10 mouse cellular contexts compared by ENCODE assay signal in genomic region chr4:138446981-138447380, GRCm38 (mm10). TPM values are rescaled to one million over a fixed set of nuclear protein-coding genes. Genes with fewer than 3 reads are reported as not detected.
DNase-seq lines count a peak whose midpoint lies in the region; ATAC-seq and TF ChIP-seq lines count a peak whose summit lies in the region.
"Had no signal": no experiment of that assay in that cellular context is flagged by ENCODE, and none has a peak within 500 bp of the region (broad histone marks: within the 10 kb centered on the region; RNA-seq: fewer than 3 reads in every experiment).

No protein-coding gene starts in this region.

- H3K27ac ChIP-seq in limb, embryonic 13.5 days: no peak overlapping the region
- no peak overlapping the region for H3K27ac ChIP-seq in limb, embryonic 10.5 days
- H3K27ac ChIP-seq in forebrain, embryonic 16.5 days (ENCODE audit: low read length): peak overlapping the region; percentile 71
- 0 out of 2 replicates have a peak overlapping the region, but pooled peaks have one; percentile 15 for H3K27ac ChIP-seq in midbrain, embryonic 12.5 days (replicated peaks)
- no peak overlapping the region for H3K27ac ChIP-seq in stomach, postnatal 0 days (replicated peaks)
- no peak overlapping the region for H3K27ac ChIP-seq in cerebellum, adult 2 months (ENCODE audit: insufficient read depth, low read length)
- H3K27ac ChIP-seq: macrophage had no signal

- H3K4me3 ChIP-seq in limb, embryonic 13.5 days: no peak overlapping the region
- H3K4me3 ChIP-seq in limb, embryonic 10.5 days: no peak overlapping the region
- no peak overlapping the region for H3K4me3 ChIP-seq in forebrain, embryonic 16.5 days (replicated peaks; ENCODE audit: low read length)
- no peak overlapping the region for H3K4me3 ChIP-seq in midbrain, embryonic 12.5 days
- no peak overlapping the region for H3K4me3 ChIP-seq in stomach, postnatal 0 days (ENCODE audit: low read depth, low read length)
- H3K4me3 ChIP-seq in cerebellum, adult 2 months (replicated peaks; ENCODE audit: insufficient read depth, low read depth, low read length): no peak overlapping the region
- H3K4me3 ChIP-seq: erythroblast, embryonic 14.5 days had no signal

- 0 out of 2 replicates have a peak overlapping the region, but pooled peaks have one; percentile 25 for H3K9ac ChIP-seq in limb, embryonic 13.5 days
- peak overlapping the region; percentile 51 for H3K9ac ChIP-seq in forebrain, embryonic 16.5 days (replicated peaks; ENCODE audit: low read depth, low read length)
- H3K9ac ChIP-seq in midbrain, embryonic 12.5 days (replicated peaks): no peak overlapping the region
- no peak overlapping the region for H3K9ac ChIP-seq in stomach, postnatal 0 days (ENCODE audit: low read length)

- no peak for ATAC-seq in limb, embryonic 13.5 days (ENCODE audit: low FRiP score, low read depth)
- ATAC-seq in forebrain, embryonic 16.5 days: no peak; the same call in none of the 2 replicates
- ATAC-seq in midbrain, embryonic 12.5 days (ENCODE audit: low FRiP score, low read depth): peak; percentile 13; the same call in 1 of the 2 replicates
- no peak for ATAC-seq in stomach, postnatal 0 days (ENCODE audit: low FRiP score, low TSS enrichment)

- peaks cover 6% of the 10 kb centered on the region; the same call in 1 of the 2 replicates for H3K36me3 ChIP-seq in limb, embryonic 13.5 days
- peaks cover 6% of the 10 kb centered on the region for H3K36me3 ChIP-seq in limb, embryonic 10.5 days
- no peaks in the 10 kb centered on the region for H3K36me3 ChIP-seq in forebrain, embryonic 16.5 days (ENCODE audit: control insufficient read depth, insufficient read depth)
- peaks cover 6% of the 10 kb centered on the region for H3K36me3 ChIP-seq in midbrain, embryonic 12.5 days
- H3K36me3 ChIP-seq in stomach, postnatal 0 days (ENCODE audit: control insufficient read depth, insufficient read depth, low read length): no peaks in the 10 kb centered on the region

- TF ChIP-seq CTCF in stomach, postnatal 0 days (IDR thresholded peaks at IDR 0.05; ENCODE audit: low read depth): no peak
- TF ChIP-seq CTCF in cerebellum, adult 2 months (IDR thresholded peaks at IDR 0.05; ENCODE audit: borderline replicate concordance, insufficient read depth, low read depth, low read length): no peak

- TF ChIP-seq POLR2A in cerebellum, adult 2 months (IDR thresholded peaks at IDR 0.05; ENCODE audit: borderline replicate concordance, insufficient read depth, low read length): no peak

- no peak for TF ChIP-seq EP300 in stomach, postnatal 0 days (optimal IDR thresholded peaks at IDR 0.05)

- H3K4me1 ChIP-seq in limb, embryonic 13.5 days: no peaks in the 10 kb centered on the region
- H3K4me1 ChIP-seq in limb, embryonic 10.5 days: peaks cover 17% of the 10 kb centered on the region
- H3K4me1 ChIP-seq in forebrain, embryonic 16.5 days (replicated peaks; ENCODE audit: control insufficient read depth, insufficient read depth, low read length): peaks cover 25% of the 10 kb centered on the region
- peaks cover 29% of the 10 kb centered on the region for H3K4me1 ChIP-seq in midbrain, embryonic 12.5 days
- H3K4me1 ChIP-seq in stomach, postnatal 0 days (replicated peaks; ENCODE audit: control insufficient read depth, insufficient read depth): no peaks in the 10 kb centered on the region
- H3K4me1 ChIP-seq in cerebellum, adult 2 months (ENCODE audit: control insufficient read depth, insufficient read depth, low read length): no peaks in the 10 kb centered on the region; the same call in 1 of the 2 replicates

- no peak overlapping the region for H3K4me2 ChIP-seq in limb, embryonic 13.5 days (replicated peaks)
- no peak overlapping the region for H3K4me2 ChIP-seq in forebrain, embryonic 16.5 days (ENCODE audit: low read length)
- no peak overlapping the region for H3K4me2 ChIP-seq in midbrain, embryonic 12.5 days (replicated peaks)
- no peak overlapping the region for H3K4me2 ChIP-seq in stomach, postnatal 0 days (replicated peaks; ENCODE audit: low read depth)

- 19% methylated on average over 13 of the region's 13 CpGs for WGBS in limb, embryonic 13.5 days
- 33% methylated on average over 13 of the region's 13 CpGs for WGBS in limb, embryonic 10.5 days
- 9% methylated on average over 13 of the region's 13 CpGs for WGBS in forebrain, embryonic 16.5 days
- WGBS in midbrain, embryonic 12.5 days: 23% methylated on average over 13 of the region's 13 CpGs
- WGBS in stomach, postnatal 0 days: 23% methylated on average over 13 of the region's 13 CpGs
- WGBS in cerebellum, adult 2 months: 24% methylated on average over 13 of the region's 13 CpGs

- H3K27me3 ChIP-seq in limb, embryonic 13.5 days: peaks cover 40% of the 10 kb centered on the region
- H3K27me3 ChIP-seq in limb, embryonic 10.5 days (ENCODE audit: low read depth, poor library complexity, severe bottlenecking): peaks cover 78% of the 10 kb centered on the region
- 0 out of 2 replicates have a peak, but pooled peaks cover 3% of the 10 kb centered on the region for H3K27me3 ChIP-seq in forebrain, embryonic 16.5 days (replicated peaks; ENCODE audit: control insufficient read depth, insufficient read depth, low read length)
- peaks cover 14% of the 10 kb centered on the region; the same call in 1 of the 2 replicates for H3K27me3 ChIP-seq in midbrain, embryonic 12.5 days
- no peaks in the 10 kb centered on the region for H3K27me3 ChIP-seq in stomach, postnatal 0 days (ENCODE audit: control insufficient read depth, insufficient read depth, low read length)
- no peaks in the 10 kb centered on the region for H3K27me3 ChIP-seq in cerebellum, adult 2 months (ENCODE audit: control insufficient read depth, insufficient read depth, low read length)

- DNase-seq in limb, embryonic 10.5 days (ENCODE audit: low spot score): no peak
- DNase-seq in stomach, postnatal 0 days (ENCODE audit: low spot score): no peak
- no peak for DNase-seq in cerebellum, adult 2 months
- DNase-seq in kidney, adult 11 months: no peak

- H3K9me3 ChIP-seq in limb, embryonic 13.5 days: no peaks in the 10 kb centered on the region
- no peaks in the 10 kb centered on the region for H3K9me3 ChIP-seq in limb, embryonic 10.5 days (replicated peaks)
- no peaks in the 10 kb centered on the region for H3K9me3 ChIP-seq in forebrain, embryonic 16.5 days (ENCODE audit: control insufficient read depth, low read length)
- H3K9me3 ChIP-seq in midbrain, embryonic 12.5 days: 0 out of 2 replicates have a peak, but pooled peaks cover 3% of the 10 kb centered on the region
- H3K9me3 ChIP-seq in stomach, postnatal 0 days (ENCODE audit: control insufficient read depth, low read length): no peaks in the 10 kb centered on the region

RNA-seq across cellular contexts. Expression of gene Camk2n1, which starts 7.1 kb away (rescaled TPM):
- 1.6 and 1.9 TPM in 2 replicates for polyA plus RNA-seq in limb, embryonic 13.5 days (2015; fragmentation: Nextera tagmentation; extraction: Ambion mirVana)
- polyA plus RNA-seq in limb, embryonic 10.5 days (2016; fragmentation: Nextera tagmentation; extraction: Ambion mirVana): 0.55 and 0.60 TPM in 2 replicates
- polyA plus RNA-seq in forebrain, embryonic 16.5 days (2015; fragmentation: Nextera tagmentation; extraction: Ambion mirVana): 9.8 and 10.2 TPM in 2 replicates
- 9.0 and 9.8 TPM in 2 replicates for polyA plus RNA-seq in midbrain, embryonic 12.5 days (2016; fragmentation: Nextera tagmentation; extraction: Ambion mirVana)
- 4.5 and 4.8 TPM in 2 replicates for polyA plus RNA-seq in stomach, postnatal 0 days (2015; fragmentation: Nextera tagmentation; extraction: Ambion mirVana)
- 99.0 and 109 TPM in 2 replicates for polyA plus RNA-seq in cerebellum, adult 2 months (2012; rRNA removed)
- polyA plus RNA-seq: macrophage had no signal

RNA-seq across cellular contexts. Expression of gene Mul1, which starts 12.5 kb away (rescaled TPM):
- polyA plus RNA-seq in limb, embryonic 13.5 days (2015; fragmentation: Nextera tagmentation; extraction: Ambion mirVana): 18.4 and 18.9 TPM in 2 replicates
- 20.7 and 21.9 TPM in 2 replicates for polyA plus RNA-seq in limb, embryonic 10.5 days (2016; fragmentation: Nextera tagmentation; extraction: Ambion mirVana)
- 18.4 and 20.2 TPM in 2 replicates for polyA plus RNA-seq in forebrain, embryonic 16.5 days (2015; fragmentation: Nextera tagmentation; extraction: Ambion mirVana)
- polyA plus RNA-seq in midbrain, embryonic 12.5 days (2016; fragmentation: Nextera tagmentation; extraction: Ambion mirVana): 16.0 and 17.5 TPM in 2 replicates
- 17.1 and 18.7 TPM in 2 replicates for polyA plus RNA-seq in stomach, postnatal 0 days (2015; fragmentation: Nextera tagmentation; extraction: Ambion mirVana)
- polyA plus RNA-seq in cerebellum, adult 2 months (2012; rRNA removed): 40.9 and 45.3 TPM in 2 replicates

RNA-seq across cellular contexts. Expression of gene Fam43b, which starts 50.7 kb away (rescaled TPM):
- polyA plus RNA-seq in limb, embryonic 13.5 days (2015; fragmentation: Nextera tagmentation; extraction: Ambion mirVana): not detected in 2 replicates
- polyA plus RNA-seq in limb, embryonic 10.5 days (2016; fragmentation: Nextera tagmentation; extraction: Ambion mirVana): not detected in 2 replicates
- polyA plus RNA-seq in forebrain, embryonic 16.5 days (2015; fragmentation: Nextera tagmentation; extraction: Ambion mirVana): 7.7 and 8.4 TPM in 2 replicates
- polyA plus RNA-seq in midbrain, embryonic 12.5 days (2016; fragmentation: Nextera tagmentation; extraction: Ambion mirVana): 0.27 and 0.34 TPM in 2 replicates
- 0.07 TPM in 1 of 2 replicates, not detected in the other for polyA plus RNA-seq in stomach, postnatal 0 days (2015; fragmentation: Nextera tagmentation; extraction: Ambion mirVana)
- 12.4 and 15.0 TPM in 2 replicates for polyA plus RNA-seq in cerebellum, adult 2 months (2012; rRNA removed)
- polyA plus RNA-seq: erythroblast, embryonic 14.5 days; liver, adult 2 months; macrophage had no signal

Comparison
In these comparisons a context has a peak if more than half of its experiments do, and no peak if none do; other contexts are left out.
1. H3K27ac ChIP-seq: peak in forebrain, embryonic 16.5 days (single experiment) and midbrain, embryonic 12.5 days (single experiment); none in limb, embryonic 13.5 days (single experiment), limb, embryonic 10.5 days (single experiment), stomach, postnatal 0 days (single experiment) and cerebellum, adult 2 months (single experiment).
2. H3K9ac ChIP-seq: peak in limb, embryonic 13.5 days (single experiment) and forebrain, embryonic 16.5 days (single experiment); none in midbrain, embryonic 12.5 days (single experiment) and stomach, postnatal 0 days (single experiment).